Mouse (Mus musculus) erythroblast, adult 5-6 weeks (primary cell): ENCODE results near the gene Zranb3. TPM values are rescaled to one million over a fixed set of nuclear protein-coding genes. Genes with fewer than 3 reads are reported as not detected.
"Not testable (repeated sequence)": the region's sequence is repeated elsewhere in the genome, so short reads cannot be mapped to it uniquely, and the experiment has no call there.

Experiments
- ATAC-seq: replicated peaks from 2 replicates; pipeline ENCODE4 v1.8.0; 2016; ENCODE audit warnings: moderate number of reproducible peaks, mild to moderate bottlenecking, moderate TSS enrichment, inconsistent platforms; ENCODE audit not compliant: poor library complexity, low FRiP score, severe bottlenecking
- total RNA-seq, 2 experiments: library from RNA; stranded (forward) in 1 of 2; stranded (reverse) in 1 of 2; fragments of 150-400 nt in 1 of 2; fragments of 200-764, 138-1000 nt in 1 of 2; gene quantifications; 2 replicates each; pipeline versions ENCODE4 v1.2.3 to v1.2.4; 2015 to 2017; ENCODE audit warnings: low replicate concordance in 2 of 2

Zranb3 gene
- 1.5 and 9.2 TPM in 2 replicates for total RNA-seq (2015; ENCODE audit: low replicate concordance)
- 4.5 and 6.4 TPM in 2 replicates for total RNA-seq (2017; ENCODE audit: low replicate concordance)

GRCm38 (mm10) chr1:128102641-128103461 is at the start of gene Zranb3, which contains the start of gene R3hdm1:
Gene Zranb3 (minus strand): TSS chr1:128103047.
Gene R3hdm1 (plus strand): TSS chr1:128103301.
- peak; percentile 90 for ATAC-seq

GRCm38 (mm10) chr1:128141737-128142136 is 38.9 kb upstream of the Zranb3 start:
- no peak for ATAC-seq

DNA sequence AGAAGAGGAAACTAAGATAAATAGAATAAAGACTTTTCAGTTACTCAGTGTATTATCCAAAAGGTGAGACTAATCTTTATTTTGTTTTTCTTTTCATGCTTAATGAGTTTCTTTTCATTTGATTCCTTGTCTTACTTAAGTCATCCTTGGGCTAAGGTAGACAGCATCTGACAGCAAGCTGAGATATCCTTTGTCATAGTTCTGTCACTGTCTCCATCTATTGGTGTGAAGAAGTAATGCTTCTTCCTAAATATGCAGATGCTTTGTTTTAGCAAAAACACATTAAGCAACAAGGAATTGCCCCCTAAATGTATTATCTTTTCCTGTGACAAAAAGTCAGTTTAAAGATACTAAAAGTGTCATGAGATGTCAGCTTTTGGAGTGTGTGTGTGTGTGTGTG is 38.2 kb upstream of the Zranb3 start:
- ATAC-seq, result no peak

GRCm38 (mm10) chr1:128136222-128136621 is 33.4 kb upstream of the Zranb3 start:
- not testable (repeated sequence) for ATAC-seq

DNA sequence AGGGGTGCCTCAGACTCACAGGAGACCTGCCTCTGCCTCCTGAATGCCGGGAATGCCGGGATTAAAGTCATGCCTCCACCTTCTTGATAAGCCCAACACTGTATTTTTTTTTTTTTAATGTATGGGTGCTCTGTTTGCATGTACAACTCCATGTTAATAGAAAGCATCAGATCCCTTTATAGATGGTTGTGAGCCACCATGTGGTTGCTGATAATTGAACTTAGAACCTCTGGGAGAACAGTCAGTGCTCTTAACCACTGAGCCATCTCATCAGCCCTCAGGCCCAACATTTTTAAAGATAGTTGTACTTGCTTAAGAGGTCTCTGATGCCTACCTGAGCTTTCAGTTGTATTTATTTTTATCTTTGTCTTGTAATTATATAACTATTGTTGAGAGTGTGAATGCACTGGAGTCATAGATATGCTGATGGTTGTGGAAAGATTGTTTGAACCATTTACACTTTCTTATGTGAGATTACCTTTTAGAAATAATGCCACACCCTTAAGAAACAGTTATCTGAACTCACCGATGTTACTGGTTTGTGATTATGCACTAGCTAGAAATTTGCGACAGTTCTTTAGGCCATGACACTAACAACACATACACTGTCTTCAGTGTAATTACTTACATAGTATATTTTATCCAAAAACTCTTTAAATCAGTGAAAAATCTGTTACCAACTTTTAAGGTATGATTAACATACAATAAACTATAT is 18.2 kb upstream of the Zranb3 start:
- ATAC-seq, result no peak

DNA sequence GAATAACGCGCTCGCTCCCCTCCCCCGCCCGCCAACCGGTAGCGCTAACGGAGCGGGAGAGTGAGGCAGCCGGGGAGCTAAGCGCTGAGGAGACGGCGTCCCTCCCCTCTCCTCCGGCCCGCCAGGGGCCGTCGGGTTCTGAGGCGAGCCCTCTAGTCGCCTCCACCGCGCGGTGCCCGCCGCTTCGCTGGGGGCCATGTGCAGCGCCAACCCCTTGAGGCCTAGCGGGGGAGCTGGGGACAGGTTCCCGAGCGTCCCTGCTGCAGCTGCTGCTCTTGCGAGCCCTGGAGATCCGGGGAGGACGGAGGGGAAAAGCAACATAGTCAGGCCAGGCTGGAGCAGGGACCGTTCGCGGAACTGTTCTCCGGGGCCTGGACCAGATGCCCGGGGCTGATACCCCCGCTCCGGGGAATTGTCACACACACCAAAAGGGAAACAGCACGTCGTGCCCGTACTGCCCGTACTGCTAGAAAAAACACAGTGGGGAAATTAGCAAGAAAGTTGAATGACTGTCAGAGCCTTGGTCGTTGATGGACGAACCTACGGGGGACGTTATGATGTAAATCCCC is 757 bp upstream of the Zranb3 start:
- peak; percentile 22 for ATAC-seq

DNA sequence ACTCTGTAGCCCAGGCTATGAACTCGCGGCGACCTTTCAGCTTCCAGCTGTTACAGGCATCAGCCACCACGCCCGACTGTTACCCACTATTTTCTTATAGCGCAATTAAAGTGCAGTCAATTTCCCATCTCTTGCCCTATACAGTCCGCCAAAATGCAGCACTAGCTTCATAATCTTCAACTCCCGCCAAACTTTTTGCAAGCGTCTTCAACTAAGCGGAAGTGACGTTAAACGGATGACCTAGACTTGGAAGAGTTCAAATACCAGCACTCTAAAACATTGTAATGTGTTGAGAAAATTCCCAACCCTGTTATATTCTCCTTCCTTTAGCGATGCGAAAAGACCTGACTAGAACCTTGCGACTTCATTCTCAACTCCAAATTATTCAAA is 601 bp downstream of the Zranb3 start:
- ATAC-seq, result peak; percentile 57

GRCm38 (mm10) chr1:128098309-128098708 is 4.5 kb downstream of the Zranb3 start:
- no peak for ATAC-seq

DNA sequence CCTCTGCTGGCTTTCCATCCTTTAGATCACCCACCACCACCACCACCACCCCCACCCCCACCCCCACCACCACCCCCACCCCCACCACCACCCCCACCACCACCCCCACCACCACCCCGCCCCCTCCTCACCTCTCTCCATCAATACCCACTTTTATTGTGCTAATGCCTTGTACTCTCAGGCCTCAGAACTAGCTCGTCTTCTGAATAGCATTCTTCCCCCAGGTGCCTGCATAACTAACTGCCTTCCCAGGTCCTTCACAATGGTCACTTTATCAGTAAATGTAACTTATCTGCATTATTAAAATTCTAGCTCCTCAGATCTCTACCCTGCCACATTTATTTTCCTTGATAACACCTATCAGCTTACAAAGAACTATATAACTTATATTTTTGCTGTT is 8.2 kb downstream of the Zranb3 start:
- ATAC-seq, result no peak

DNA sequence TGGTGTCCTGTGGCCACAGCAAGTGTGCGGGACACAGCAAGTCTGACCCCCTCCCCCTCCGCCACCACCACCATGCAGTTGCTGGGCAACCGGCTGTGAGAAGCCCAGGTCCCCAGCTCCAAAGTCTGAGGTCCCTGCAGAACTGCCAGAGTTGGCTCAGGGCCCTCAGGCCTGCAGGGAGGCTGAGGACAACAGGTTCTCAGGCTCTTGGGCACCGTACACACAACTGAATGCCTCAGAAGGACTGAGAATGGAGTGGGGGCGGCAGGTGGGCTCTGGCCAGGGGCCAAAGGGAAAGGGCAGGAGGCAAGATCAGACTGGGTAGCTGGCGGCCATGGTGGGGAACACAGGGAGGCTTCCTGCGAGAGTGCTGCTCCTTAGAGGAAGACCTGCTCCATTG is 20.0 kb downstream of the Zranb3 start:
- no peak for ATAC-seq

- no peak for ATAC-seq
Observed at GRCm38 (mm10) chr1:128081873-128082272, 21.0 kb downstream of the Zranb3 start.

DNA sequence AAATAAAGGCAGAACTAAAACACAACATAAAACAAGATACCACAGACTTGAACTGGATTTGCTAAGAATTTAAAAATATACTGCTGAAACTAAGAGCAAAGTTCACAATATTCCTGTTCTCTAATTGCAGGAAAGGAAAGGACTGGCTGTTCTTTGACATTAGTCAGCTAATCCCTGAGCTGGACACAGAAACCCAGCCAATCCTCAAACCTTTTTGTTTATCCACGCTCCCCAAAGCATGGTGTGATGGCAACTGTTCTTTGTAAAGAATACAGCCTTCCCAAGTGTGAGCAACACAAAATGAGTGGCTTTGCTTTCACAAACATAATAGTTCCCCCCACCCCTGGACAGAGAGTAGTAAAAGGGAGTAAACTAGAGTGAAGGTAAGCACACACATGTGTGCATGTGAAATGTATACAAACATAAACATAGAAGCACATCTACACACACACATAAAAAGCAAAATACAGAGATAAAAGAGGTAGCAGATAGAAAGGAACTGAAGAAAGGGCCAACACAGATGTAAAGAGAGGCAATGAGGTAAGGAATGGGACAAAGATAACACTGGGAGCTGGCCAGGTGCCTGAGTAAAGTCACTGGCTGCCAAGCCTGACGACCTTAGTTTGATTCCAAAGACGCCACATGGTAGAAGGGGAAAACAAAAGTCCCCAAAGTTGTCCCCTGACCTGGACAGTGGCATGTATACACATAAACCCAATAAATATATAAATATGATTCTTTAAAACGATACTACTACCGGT is 21.7 kb downstream of the Zranb3 start:
- no peak for ATAC-seq

GRCm38 (mm10) chr1:128078646-128079045 is 24.2 kb downstream of the Zranb3 start:
- ATAC-seq, result no peak

DNA sequence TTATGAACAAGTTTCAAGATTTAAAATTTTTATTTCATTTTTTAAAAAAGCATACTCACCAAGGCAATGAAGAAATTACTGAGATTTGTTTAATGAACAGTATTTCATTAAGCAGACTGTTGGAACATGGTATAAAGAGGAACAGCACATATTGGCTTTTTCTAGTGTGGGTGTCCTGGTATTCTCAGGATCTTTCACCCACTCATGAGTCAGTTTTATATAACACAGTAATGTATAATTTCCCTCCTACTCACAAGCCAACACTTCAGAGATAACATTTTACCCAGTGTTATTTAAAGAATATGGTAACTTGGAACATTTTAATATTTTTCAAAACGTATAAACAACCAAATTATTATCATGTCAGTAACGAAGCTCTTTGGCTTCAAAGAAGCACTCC is 25.1 kb downstream of the Zranb3 start:
- no peak for ATAC-seq

GRCm38 (mm10) chr1:128076791-128077479 is 25.9 kb downstream of the Zranb3 start:
- ATAC-seq, result no peak

DNA sequence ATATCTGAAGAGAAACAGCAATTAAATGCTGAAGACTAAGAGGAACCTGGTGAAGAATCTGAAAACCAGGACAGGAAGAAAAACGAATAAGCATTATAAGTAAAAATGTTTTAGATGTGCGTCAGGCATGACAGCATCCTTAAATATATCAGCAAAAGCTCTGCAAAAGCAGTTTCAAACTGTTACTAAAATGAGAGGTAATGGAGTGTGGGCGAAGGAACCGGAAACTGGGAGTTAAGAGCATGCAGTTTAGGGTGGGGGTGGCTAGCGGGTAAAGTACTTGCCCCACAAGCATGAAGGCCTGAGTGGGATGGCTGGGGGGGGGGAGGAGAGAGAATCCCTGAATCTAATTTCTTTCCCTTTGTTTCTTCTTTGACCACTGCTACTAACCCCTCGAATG is 29.8 kb downstream of the Zranb3 start:
- ATAC-seq, result no peak

DNA sequence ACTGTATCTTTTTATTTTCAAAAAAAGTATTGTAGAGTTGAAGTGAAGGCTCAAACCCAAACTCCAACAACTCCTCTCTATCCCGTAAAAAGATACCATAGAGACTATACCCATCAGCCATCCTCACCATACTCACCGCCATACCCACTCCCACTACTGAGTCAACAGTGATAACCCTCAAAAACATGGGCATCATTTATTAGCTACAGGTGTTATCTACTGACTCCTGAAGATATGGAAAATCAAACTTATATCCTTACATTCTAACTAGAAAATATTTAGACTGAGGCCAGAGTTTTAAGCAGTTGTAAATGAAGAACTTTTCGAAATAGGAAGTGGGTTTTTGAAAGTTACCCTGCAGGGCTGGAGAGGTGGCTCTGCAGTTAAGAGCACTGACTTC is 32.8 kb downstream of the Zranb3 start:
- ATAC-seq, result no peak

DNA sequence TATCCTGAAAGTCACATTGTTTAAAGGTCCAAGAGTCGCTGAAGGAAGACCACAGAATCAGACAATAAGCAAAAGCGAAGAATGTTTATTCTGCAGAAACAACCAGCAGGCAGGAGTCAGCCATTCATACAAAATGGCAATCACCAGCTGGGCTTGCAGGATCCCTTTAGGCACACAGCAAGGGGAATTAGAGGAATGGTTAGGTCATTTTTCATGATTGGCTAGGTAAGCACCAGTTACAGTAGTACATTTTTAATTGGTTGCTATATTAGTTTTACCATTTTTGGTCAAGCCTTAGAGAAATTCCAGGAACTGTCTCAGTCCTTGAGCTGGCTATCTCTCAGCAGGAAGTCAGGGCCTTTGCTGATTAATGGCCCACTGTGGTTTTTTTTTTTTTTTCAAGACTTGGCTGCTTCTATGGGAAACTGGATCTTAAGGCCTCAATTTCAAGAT is 33.9 kb downstream of the Zranb3 start:
- no peak for ATAC-seq

DNA sequence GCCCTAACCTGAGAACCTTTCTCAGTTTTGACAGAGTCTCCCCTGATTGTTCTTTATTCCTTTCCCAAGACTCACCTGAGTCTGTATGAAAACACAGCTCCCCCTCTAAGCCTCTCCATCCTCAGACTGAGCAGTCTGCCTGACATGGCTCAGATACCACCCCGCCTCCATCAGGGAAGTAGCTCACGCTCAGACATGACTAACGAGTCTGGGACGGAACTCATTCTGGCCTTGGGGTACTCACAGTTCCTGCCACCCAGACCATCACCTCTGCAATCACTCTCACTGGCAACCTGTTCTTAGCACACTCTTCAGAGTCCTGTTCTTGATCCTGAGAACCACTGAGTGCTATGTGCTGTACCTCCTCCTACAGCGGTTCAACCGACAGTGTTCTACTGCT is 38.1 kb downstream of the Zranb3 start:
- no peak for ATAC-seq
